Mouse (Mus musculus) B cell, adult 2 months (primary cell): ENCODE results near the gene Zfp687.
"Not testable (repeated sequence)": the region's sequence is repeated elsewhere in the genome, so short reads cannot be mapped to it uniquely, and the experiment has no call there.

Experiments used
- DNase-seq, 2 experiments: peaks; one replicate each; pipeline ENCODE4 v3.0.0; 2022

Zfp687 gene

GRCm38 (mm10) chr3:95015337-95015872, at the start of gene Zfp687:
TSS of gene Zfp687 (minus strand) at chr3:95015448.
- DNase-seq, result peak; percentile 97 to 98

GRCm38 (mm10) chr3:95063741-95064140, 48.5 kb upstream of the Zfp687 start:
- DNase-seq, result no peak

- DNase-seq, result no peak
These were observed 42.8 kb upstream of the Zfp687 start for GRCm38 (mm10) chr3:95058078-95058477.

GRCm38 (mm10) chr3:95056275-95056674, 41.0 kb upstream of the Zfp687 start:
- DNase-seq, result no peak

- DNase-seq, result no peak
These were observed 39.4 kb upstream of the Zfp687 start for GRCm38 (mm10) chr3:95054481-95055260.

- DNase-seq, result peak; percentile 56 to 63
These were observed 38.5 kb upstream of the Zfp687 start for GRCm38 (mm10) chr3:95053701-95054100.

GRCm38 (mm10) chr3:95052959-95053358, 37.7 kb upstream of the Zfp687 start:
- DNase-seq, result peak; percentile 71 to 78

GRCm38 (mm10) chr3:95047914-95048313, 32.7 kb upstream of the Zfp687 start:
- no peak for DNase-seq

- DNase-seq, result no peak
These were observed 31.3 kb upstream of the Zfp687 start for GRCm38 (mm10) chr3:95046462-95047057.

GRCm38 (mm10) chr3:95043251-95043650, 28.0 kb upstream of the Zfp687 start:
- no peak for DNase-seq

- no peak for DNase-seq
These were observed 27.6 kb upstream of the Zfp687 start for GRCm38 (mm10) chr3:95042838-95043229.

GRCm38 (mm10) chr3:95042166-95042837, 27.1 kb upstream of the Zfp687 start, which contains the start of gene Psmd4:
TSS of gene Psmd4 (minus strand) at chr3:95042614.
- peak; percentile 99 for DNase-seq

GRCm38 (mm10) chr3:95041625-95042024, 26.4 kb upstream of the Zfp687 start:
- DNase-seq, result no peak

GRCm38 (mm10) chr3:95029953-95030352, 14.7 kb upstream of the Zfp687 start:
- DNase-seq, result peak in 1 of 2 experiments; percentile 22

GRCm38 (mm10) chr3:95029291-95029827, 14.1 kb upstream of the Zfp687 start:
- not testable (repeated sequence) for DNase-seq

- DNase-seq, result no peak
These were observed 13.4 kb upstream of the Zfp687 start for GRCm38 (mm10) chr3:95028603-95029002.

- peak; percentile 35 to 46 for DNase-seq
These were observed 12.5 kb upstream of the Zfp687 start for GRCm38 (mm10) chr3:95027701-95028100.

- no peak for DNase-seq
These were observed 11.9 kb upstream of the Zfp687 start for GRCm38 (mm10) chr3:95027057-95027645.

- DNase-seq, result peak in 1 of 2 experiments; percentile 11
These were observed 10.0 kb upstream of the Zfp687 start for GRCm38 (mm10) chr3:95025202-95025601.

- DNase-seq, result no peak
These were observed 9.3 kb upstream of the Zfp687 start for GRCm38 (mm10) chr3:95024551-95024950.

GRCm38 (mm10) chr3:95020956-95021355, 5.7 kb upstream of the Zfp687 start:
- not testable (repeated sequence) for DNase-seq

GRCm38 (mm10) chr3:95018741-95019140, 3.5 kb upstream of the Zfp687 start:
- DNase-seq, result no peak
